Mouse (Mus musculus) brain, embryonic 14.5 days (tissue): ENCODE data around the gene Pla2g4c.

ENCODE experiments used
- CTCF ChIP-seq: fragments of 200-500 bp; IDR thresholded peaks from 2 replicates; pipeline ENCODE4 v1.5.1; 2012; ENCODE audit warnings: inconsistent platforms, mild to moderate bottlenecking, moderate library complexity, borderline replicate concordance; ENCODE audit not compliant: insufficient read depth, insufficient read length; ENCODE audit errors: extremely low read depth
- POLR2A ChIP-seq: fragments of 200-500 bp; IDR thresholded peaks from 2 replicates; pipeline ENCODE4 v1.6.1; 2012; ENCODE audit warnings: mild to moderate bottlenecking, inconsistent platforms, borderline replicate concordance; ENCODE audit not compliant: poor library complexity, insufficient read depth, insufficient read length, severe bottlenecking; ENCODE audit errors: extremely low read depth

- TF ChIP-seq CTCF: no peak
- TF ChIP-seq POLR2A: no peak
Observed at GRCm38 (mm10) chr7:13321424-13321823, 3.0 kb upstream of the Pla2g4c start.
